Mouse (Mus musculus) midbrain, embryonic 15.5 days (tissue): ENCODE results near the gene Hmbs. TPM values are rescaled to one million over a fixed set of nuclear protein-coding genes. Genes with fewer than 3 reads are reported as not detected.
"Not testable (repeated sequence)": the region's sequence is repeated elsewhere in the genome, so short reads cannot be mapped to it uniquely, and the experiment has no call there.

ENCODE experiments used
- ATAC-seq: fragments of 200-750 bp; cut with Nextera tagmentation; replicated peaks from 2 replicates; pipeline ENCODE4 v1.8.0; 2017; ENCODE audit warnings: moderate TSS enrichment
- H3K27ac ChIP-seq: fragments of 300-500 bp; sonication (generic); 2 replicates; pipeline ENCODE4 v1.5.1; 2015; ENCODE audit warnings: mild to moderate bottlenecking, inconsistent platforms
- H3K27me3 ChIP-seq: fragments of 300-500 bp; sonication (generic); replicated peaks from 2 replicates; pipeline ENCODE4 v1.6.1; 2015; ENCODE audit warnings: inconsistent platforms
- H3K36me3 ChIP-seq: fragments of 300-500 bp; sonication (generic); replicated peaks from 2 replicates; pipeline ENCODE4 v1.6.1; 2015; ENCODE audit warnings: inconsistent platforms
- H3K4me1 ChIP-seq: fragments of 300-500 bp; sonication (generic); 2 replicates; pipeline ENCODE4 v1.6.1; 2015; ENCODE audit warnings: inconsistent platforms
- H3K4me2 ChIP-seq: fragments of 300-500 bp; sonication (generic); 2 replicates; pipeline ENCODE4 v1.6.1; 2015; ENCODE audit warnings: inconsistent platforms, mild to moderate bottlenecking, moderate library complexity
- H3K4me3 ChIP-seq: fragments of 300-500 bp; sonication (generic); 2 replicates; pipeline ENCODE4 v1.5.1; 2015; ENCODE audit warnings: mild to moderate bottlenecking, inconsistent platforms
- H3K9ac ChIP-seq: fragments of 300-500 bp; sonication (generic); 2 replicates; pipeline ENCODE4 v1.6.1; 2015; ENCODE audit warnings: mild to moderate bottlenecking, inconsistent platforms
- H3K9me3 ChIP-seq: fragments of 300-500 bp; sonication (generic); 2 replicates; pipeline ENCODE4 v1.6.1; 2016; ENCODE audit warnings: inconsistent platforms
- WGBS: fragments of 180-500 bp; shearing (Covaris S2); methylation state at CpG from one replicate; pipeline ENCODE4 v1.1.7; 2015; ENCODE audit warnings: mixed read lengths; 5-methylcytosine and 5-hydroxymethylcytosine counted together
- polyA plus RNA-seq: library from polyadenylated mRNA; unstranded; fragments of >200 nt; fragmentation: Nextera tagmentation; extraction: Ambion mirVana; gene quantifications from 2 replicates; pipeline ENCODE4 v1.2.1, GENCODE M21; 2015

The Hmbs gene
- 63.1 and 65.6 TPM in 2 replicates for polyA plus RNA-seq

- no peaks in the 10 kb centered on the region for H3K9me3 ChIP-seq
- peak within 1 kb of the TSS; percentile 86 for H3K4me3 ChIP-seq
- H3K27ac ChIP-seq, result peak within 1 kb of the TSS; percentile 99
- peaks cover 10% of the 10 kb centered on the region for H3K4me1 ChIP-seq
- ATAC-seq, result peak; percentile 96
- H3K9ac ChIP-seq, result peak within 1 kb of the TSS; percentile 83
- under 1% methylated on average over 39 of the region's 39 CpGs for WGBS
- no peaks in the 10 kb centered on the region for H3K27me3 ChIP-seq
- peaks cover 25% of the 10 kb centered on the region for H3K36me3 ChIP-seq
- H3K4me2 ChIP-seq, result peak within 1 kb of the TSS; percentile 66
Measured at GRCm38 (mm10) chr9:44343781-44344421, at the start of gene Hmbs. TSS of gene Hmbs (minus strand) at chr9:44344228.

GRCm38 (mm10) chr9:44391466-44391865 is 47.4 kb upstream of the Hmbs start:
- Histone ChIP-seq H3K4me3 (no peak overlapping the region), H3K4me2 (no peak overlapping the region), H3K9me3 (no peaks in the 10 kb centered on the region), H3K4me1 (0 out of 2 replicates have a peak, but pooled peaks cover 5% of the 10 kb centered on the region), H3K36me3 (peaks cover 40% of the 10 kb centered on the region), H3K9ac (no peak overlapping the region), H3K27me3 (no peaks in the 10 kb centered on the region), H3K27ac (no peak overlapping the region)
- WGBS, result 33% methylated on average over 4 of the region's 4 CpGs
- peak; percentile 9; the same call in 1 of the 2 replicates for ATAC-seq

GRCm38 (mm10) chr9:44389273-44389672 is 45.2 kb upstream of the Hmbs start:
- no peak for ATAC-seq
- H3K9me3 ChIP-seq, result no peaks in the 10 kb centered on the region
- no peak overlapping the region for H3K4me3 ChIP-seq
- H3K27me3 ChIP-seq, result no peaks in the 10 kb centered on the region
- H3K4me1 ChIP-seq, result no peaks in the 10 kb centered on the region
- no peak overlapping the region for H3K4me2 ChIP-seq
- no peak overlapping the region for H3K9ac ChIP-seq
- H3K27ac ChIP-seq, result no peak overlapping the region
- 61% methylated on average over 8 of the region's 8 CpGs for WGBS
- peaks cover 62% of the 10 kb centered on the region for H3K36me3 ChIP-seq

GRCm38 (mm10) chr9:44387221-44387620 is 43.2 kb upstream of the Hmbs start:
- Histone ChIP-seq H3K4me2 (no peak overlapping the region), H3K4me3 (no peak overlapping the region), H3K36me3 (peaks cover 81% of the 10 kb centered on the region), H3K27ac (no peak overlapping the region), H3K4me1 (no peaks in the 10 kb centered on the region), H3K9ac (no peak overlapping the region), H3K27me3 (no peaks in the 10 kb centered on the region), H3K9me3 (no peaks in the 10 kb centered on the region)
- WGBS, result 73% methylated on average over 3 of the region's 3 CpGs
- ATAC-seq, result no peak

- Histone ChIP-seq H3K9ac (no peak overlapping the region), H3K36me3 (peaks cover 79% of the 10 kb centered on the region), H3K4me1 (peaks cover 12% of the 10 kb centered on the region), H3K9me3 (no peaks in the 10 kb centered on the region), H3K27ac (no peak overlapping the region), H3K27me3 (no peaks in the 10 kb centered on the region), H3K4me2 (no peak overlapping the region), H3K4me3 (no peak overlapping the region)
- 93% methylated on average over 13 of the region's 13 CpGs for WGBS
- ATAC-seq, result no peak
Measured at GRCm38 (mm10) chr9:44384596-44384995, 40.6 kb upstream of the Hmbs start.

- Histone ChIP-seq H3K9me3 (no peaks in the 10 kb centered on the region), H3K27me3 (no peaks in the 10 kb centered on the region), H3K4me1 (peaks cover 17% of the 10 kb centered on the region), H3K4me2 (peak overlapping the region; percentile 87), H3K9ac (peak overlapping the region; percentile 80), H3K4me3 (peak overlapping the region; percentile 77), H3K36me3 (peaks cover 38% of the 10 kb centered on the region), H3K27ac (peak overlapping the region; percentile 87)
- WGBS, result 11% methylated on average over 15 of the region's 15 CpGs
- peak; percentile 51 for ATAC-seq
Measured at GRCm38 (mm10) chr9:44379862-44380261, 35.8 kb upstream of the Hmbs start.

- Histone ChIP-seq H3K4me1 (peaks cover 17% of the 10 kb centered on the region), H3K27ac (peak within 1 kb of the TSS; percentile 87), H3K4me3 (peak within 1 kb of the TSS; percentile 77), H3K36me3 (peaks cover 32% of the 10 kb centered on the region), H3K27me3 (no peaks in the 10 kb centered on the region), H3K4me2 (peak within 1 kb of the TSS; percentile 87), H3K9me3 (no peaks in the 10 kb centered on the region), H3K9ac (peak within 1 kb of the TSS; percentile 80)
- peak; percentile 98 for ATAC-seq
- under 1% methylated on average over 83 of the region's 83 CpGs for WGBS
Measured at GRCm38 (mm10) chr9:44379054-44379834, 35.2 kb upstream of the Hmbs start, which contains the start of gene Hyou1. TSS of gene Hyou1 (plus strand) at chr9:44379490.

- no peaks in the 10 kb centered on the region for H3K9me3 ChIP-seq
- ATAC-seq, result no peak
- H3K4me2 ChIP-seq, result peak overlapping the region; percentile 57
- peak overlapping the region; percentile 87 for H3K27ac ChIP-seq
- no peaks in the 10 kb centered on the region for H3K27me3 ChIP-seq
- H3K4me3 ChIP-seq, result peak overlapping the region; percentile 77
- H3K36me3 ChIP-seq, result peaks cover 23% of the 10 kb centered on the region
- peaks cover 17% of the 10 kb centered on the region for H3K4me1 ChIP-seq
- 89% methylated on average over 5 of the region's 5 CpGs for WGBS
- H3K9ac ChIP-seq, result peak overlapping the region; percentile 66; the same call in 1 of the 2 replicates
Measured at GRCm38 (mm10) chr9:44378153-44378730, 34.2 kb upstream of the Hmbs start.

GRCm38 (mm10) chr9:44377335-44377734 is 33.3 kb upstream of the Hmbs start:
- H3K27me3 ChIP-seq, H3K4me2 ChIP-seq, H3K9ac ChIP-seq, H3K27ac ChIP-seq, H3K4me3 ChIP-seq, ATAC-seq, H3K9me3 ChIP-seq: not testable (repeated sequence)
- H3K4me1 ChIP-seq, result peaks cover 17% of the 10 kb centered on the region
- H3K36me3 ChIP-seq, result peaks cover 14% of the 10 kb centered on the region
- 87% methylated on average over 2 of the region's 2 CpGs for WGBS

GRCm38 (mm10) chr9:44376141-44376540 is 32.1 kb upstream of the Hmbs start:
- ATAC-seq, result no peak
- no peaks in the 10 kb centered on the region for H3K9me3 ChIP-seq
- no peak overlapping the region for H3K9ac ChIP-seq
- no peak overlapping the region for H3K4me3 ChIP-seq
- no peak overlapping the region for H3K27ac ChIP-seq
- peaks cover 17% of the 10 kb centered on the region for H3K4me1 ChIP-seq
- whole genome bisulfite sequencing, result 90% methylated on average over 6 of the region's 6 CpGs
- H3K36me3 ChIP-seq, result peaks cover 2% of the 10 kb centered on the region; the same call in 1 of the 2 replicates
- H3K27me3 ChIP-seq, result no peaks in the 10 kb centered on the region
- H3K4me2 ChIP-seq, result no peak overlapping the region

GRCm38 (mm10) chr9:44373386-44373785 is 29.4 kb upstream of the Hmbs start:
- Histone ChIP-seq H3K4me1 (peaks cover 2% of the 10 kb centered on the region), H3K4me2 (no peak overlapping the region), H3K9me3 (no peaks in the 10 kb centered on the region), H3K27me3 (no peaks in the 10 kb centered on the region), H3K36me3 (no peaks in the 10 kb centered on the region), H3K4me3 (no peak overlapping the region), H3K27ac (no peak overlapping the region), H3K9ac (no peak overlapping the region)
- no peak for ATAC-seq

GRCm38 (mm10) chr9:44364480-44364879 is 20.5 kb upstream of the Hmbs start:
- 64% methylated on average over 3 of the region's 3 CpGs for WGBS
- no peak for ATAC-seq
- H3K4me2 ChIP-seq, result no peak overlapping the region
- no peaks in the 10 kb centered on the region for H3K27me3 ChIP-seq
- no peak overlapping the region for H3K4me3 ChIP-seq
- H3K9me3 ChIP-seq, result no peaks in the 10 kb centered on the region
- no peak overlapping the region for H3K27ac ChIP-seq
- no peak overlapping the region for H3K9ac ChIP-seq
- H3K36me3 ChIP-seq, result no peaks in the 10 kb centered on the region
- peaks cover 8% of the 10 kb centered on the region for H3K4me1 ChIP-seq
